Mouse (Mus musculus) C2C12 (cell line): ENCODE data around the gene Cbs. TPM values are rescaled to one million over a fixed set of nuclear protein-coding genes. Genes with fewer than 3 reads are reported as not detected.

Experiments
- H3K27me3 ChIP-seq: one replicate; pipeline ENCODE4 v1.6.1; 2011; ENCODE audit not compliant: control insufficient read depth, insufficient read depth, insufficient read length
- H3K36me3 ChIP-seq: one replicate; pipeline ENCODE4 v1.6.1; 2011; ENCODE audit not compliant: control insufficient read depth, insufficient read depth
- H3K4me3 ChIP-seq: one replicate; pipeline ENCODE4 v1.5.1; 2011; ENCODE audit warnings: mild to moderate bottlenecking, control low read depth; ENCODE audit not compliant: poor library complexity, insufficient read depth, severe bottlenecking
- H3K79me2 ChIP-seq: one replicate; pipeline ENCODE4 v1.6.1; 2011; ENCODE audit not compliant: control insufficient read depth, insufficient read depth
- H3K79me3 ChIP-seq: one replicate; pipeline ENCODE4 v1.6.1; 2011; ENCODE audit warnings: low read depth, control low read depth
- H3ac ChIP-seq: one replicate; pipeline ENCODE3; 2011; ENCODE audit warnings: low read depth; ENCODE audit not compliant: control insufficient read depth, insufficient read length
- CEBPB ChIP-seq: IDR thresholded peaks from one replicate; pipeline ENCODE4 v1.6.1; 2011; ENCODE audit warnings: low read depth, mild to moderate bottlenecking, control low read depth, moderate library complexity
- CTCF ChIP-seq: IDR thresholded peaks from one replicate; pipeline ENCODE4 v1.5.1; 2011; ENCODE audit not compliant: control insufficient read depth, insufficient read depth, insufficient read length
- FOSL1 ChIP-seq: IDR thresholded peaks from one replicate; pipeline ENCODE4 v1.8.0; 2011; ENCODE audit warnings: mild to moderate bottlenecking, low read length; ENCODE audit not compliant: poor library complexity, insufficient read depth, severe bottlenecking
- MAX ChIP-seq: IDR thresholded peaks from one replicate; pipeline ENCODE4 v1.6.1; 2011; ENCODE audit warnings: mild to moderate bottlenecking, control low read depth
- MYOD1 ChIP-seq: IDR thresholded peaks from one replicate; pipeline ENCODE4 v1.6.1; 2011; ENCODE audit warnings: low read depth; ENCODE audit not compliant: control insufficient read depth, insufficient read length
- MYOG ChIP-seq: IDR thresholded peaks from one replicate; pipeline ENCODE4 v1.6.1; 2011; ENCODE audit not compliant: control insufficient read depth, insufficient read length; ENCODE audit errors: extremely low read depth
- USF1 ChIP-seq: IDR thresholded peaks from one replicate; pipeline ENCODE4 v1.6.1; 2011; ENCODE audit warnings: low read depth, mild to moderate bottlenecking, control low read depth, moderate library complexity
- long read RNA-seq, 2 experiments: library from polyadenylated mRNA; unstranded; transcript quantifications; one replicate each; pipeline ENCODE4 v2.0.0; 2019 to 2020
- polyA plus RNA-seq: library from polyadenylated mRNA; unstranded; fragments of >200 nt; fragmentation: generic; extraction: Trizol; gene quantifications from one replicate; pipeline ENCODE4 v1.2.1, GENCODE M21; 2012; ENCODE audit warnings: missing spikeins

Gene Cbs
- 0.25 TPM for polyA plus RNA-seq
- long read RNA-seq, experiment 1, partial matches to known transcripts = 0 of 5 reads
- long read RNA-seq, experiment 1, other reads (novel, unspliced or antisense) = 3 of 5 reads
- long read RNA-seq, experiment 2, transcript Cbs-202 (16 exons, 2,403 nt) = major isoform, 7 of 8 reads
- long read RNA-seq, experiment 2, partial matches to known transcripts = 1 of 8 reads
- long read RNA-seq, experiment 2, other reads (novel, unspliced or antisense) = 0 of 8 reads

- H3ac ChIP-seq = no peak within 1 kb of the TSS
- H3K36me3 ChIP-seq = no peaks in the 10 kb centered on the region
- H3K79me3 ChIP-seq = no peaks in the 10 kb centered on the region
- TF ChIP-seq MYOD1 = no peak
- no peak for TF ChIP-seq MYOG
- TF ChIP-seq USF1 = no peak
- no peak for TF ChIP-seq FOSL1
- TF ChIP-seq MAX = no peak
- TF ChIP-seq CTCF = no peak
- no peak for TF ChIP-seq CEBPB
- H3K79me2 ChIP-seq = no peaks in the 10 kb centered on the region
- H3K4me3 ChIP-seq = no peak within 1 kb of the TSS
- H3K27me3 ChIP-seq = peaks cover 3% of the 10 kb centered on the region
Measured at GRCm38 (mm10) chr17:31636942-31637811, at the start of gene Cbs. Gene Cbs (minus strand): TSS chr17:31637238.

DNA sequence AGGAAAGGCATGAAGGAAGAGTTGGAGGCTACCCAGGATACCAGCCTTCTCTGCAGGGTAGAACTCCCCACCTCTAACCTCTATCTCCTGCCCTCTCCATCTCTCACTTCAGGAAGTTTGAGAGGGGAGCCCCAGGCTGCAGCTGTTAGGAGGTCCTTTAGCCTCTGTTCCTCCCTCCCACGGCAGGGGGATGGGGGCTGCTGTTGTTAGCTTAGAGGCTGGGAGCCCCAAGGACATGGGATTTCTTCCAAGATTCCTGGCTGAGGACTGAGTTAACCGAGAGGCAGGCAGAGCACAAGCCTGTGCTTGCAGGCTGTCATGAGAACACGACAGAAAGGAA lies 49.2 kb upstream of the Cbs start:
- TF ChIP-seq CEBPB (no peak), USF1 (no peak), MYOG (no peak), MYOD1 (no peak), FOSL1 (no peak), CTCF (no peak), MAX (no peak)
- no peaks in the 10 kb centered on the region for H3K79me3 ChIP-seq
- H3ac ChIP-seq = no peak overlapping the region
- H3K79me2 ChIP-seq = no peaks in the 10 kb centered on the region
- H3K36me3 ChIP-seq = no peaks in the 10 kb centered on the region
- H3K27me3 ChIP-seq = no peaks in the 10 kb centered on the region
- H3K4me3 ChIP-seq = no peak overlapping the region

GRCm38 (mm10) chr17:31685514-31686224 lies 48.6 kb upstream of the Cbs start:
- H3K4me3 ChIP-seq = no peak overlapping the region
- no peaks in the 10 kb centered on the region for H3K79me2 ChIP-seq
- no peaks in the 10 kb centered on the region for H3K27me3 ChIP-seq
- TF ChIP-seq CTCF (peak; percentile 24), MAX (no peak), FOSL1 (no peak), USF1 (no peak), MYOG (no peak), CEBPB (no peak), MYOD1 (no peak)
- no peaks in the 10 kb centered on the region for H3K79me3 ChIP-seq
- no peak overlapping the region for H3ac ChIP-seq
- no peaks in the 10 kb centered on the region for H3K36me3 ChIP-seq

- H3K79me2 ChIP-seq = no peaks in the 10 kb centered on the region
- H3ac ChIP-seq = no peak overlapping the region
- H3K27me3 ChIP-seq = peaks cover 13% of the 10 kb centered on the region
- no peaks in the 10 kb centered on the region for H3K79me3 ChIP-seq
- no peaks in the 10 kb centered on the region for H3K36me3 ChIP-seq
- H3K4me3 ChIP-seq = no peak overlapping the region
- TF ChIP-seq USF1 (no peak), MYOG (no peak), FOSL1 (no peak), MYOD1 (no peak)
Measured at GRCm38 (mm10) chr17:31680450-31680849, 43.4 kb upstream of the Cbs start.

GRCm38 (mm10) chr17:31677507-31677906 lies 40.5 kb upstream of the Cbs start, which contains the start of gene Cryaa:
Gene Cryaa (plus strand): TSS chr17:31677807.
- H3K36me3 ChIP-seq = no peaks in the 10 kb centered on the region
- H3K4me3 ChIP-seq = no peak within 1 kb of the TSS
- H3K79me2 ChIP-seq = no peaks in the 10 kb centered on the region
- TF ChIP-seq USF1 = no peak
- no peak for TF ChIP-seq CEBPB
- no peak for TF ChIP-seq FOSL1
- TF ChIP-seq CTCF = no peak
- no peak for TF ChIP-seq MAX
- no peak for TF ChIP-seq MYOG
- no peak for TF ChIP-seq MYOD1
- H3K27me3 ChIP-seq = peaks cover 13% of the 10 kb centered on the region
- no peaks in the 10 kb centered on the region for H3K79me3 ChIP-seq
- H3ac ChIP-seq = no peak within 1 kb of the TSS
